Mouse (Mus musculus) left cerebral cortex, adult 18-20 months (tissue): ENCODE data around the gene Tomm20. TPM values are rescaled to one million over a fixed set of nuclear protein-coding genes. Genes with fewer than 3 reads are reported as not detected.
A peak's percentile ranks its signal among the peaks of the same experiment; 100 is the strongest.
"Not testable (repeated sequence)": the region's sequence is repeated elsewhere in the genome, so short reads cannot be mapped to it uniquely, and the experiment has no call there.

ENCODE experiments used
- DNase-seq, 2 experiments: peaks; one replicate each; pipeline ENCODE4 v3.0.0; 2021 to 2022; ENCODE audit warnings: low spot score in 2 of 2, mixed read lengths in 1 of 2
- total RNA-seq, 2 experiments: library from RNA; stranded (reverse); gene quantifications; 2 replicates each; pipeline ENCODE4 v1.2.3; 2021

Gene Tomm20
- total RNA-seq, 2 experiments from 2014 or later = 215 to 218 TPM

DNA sequence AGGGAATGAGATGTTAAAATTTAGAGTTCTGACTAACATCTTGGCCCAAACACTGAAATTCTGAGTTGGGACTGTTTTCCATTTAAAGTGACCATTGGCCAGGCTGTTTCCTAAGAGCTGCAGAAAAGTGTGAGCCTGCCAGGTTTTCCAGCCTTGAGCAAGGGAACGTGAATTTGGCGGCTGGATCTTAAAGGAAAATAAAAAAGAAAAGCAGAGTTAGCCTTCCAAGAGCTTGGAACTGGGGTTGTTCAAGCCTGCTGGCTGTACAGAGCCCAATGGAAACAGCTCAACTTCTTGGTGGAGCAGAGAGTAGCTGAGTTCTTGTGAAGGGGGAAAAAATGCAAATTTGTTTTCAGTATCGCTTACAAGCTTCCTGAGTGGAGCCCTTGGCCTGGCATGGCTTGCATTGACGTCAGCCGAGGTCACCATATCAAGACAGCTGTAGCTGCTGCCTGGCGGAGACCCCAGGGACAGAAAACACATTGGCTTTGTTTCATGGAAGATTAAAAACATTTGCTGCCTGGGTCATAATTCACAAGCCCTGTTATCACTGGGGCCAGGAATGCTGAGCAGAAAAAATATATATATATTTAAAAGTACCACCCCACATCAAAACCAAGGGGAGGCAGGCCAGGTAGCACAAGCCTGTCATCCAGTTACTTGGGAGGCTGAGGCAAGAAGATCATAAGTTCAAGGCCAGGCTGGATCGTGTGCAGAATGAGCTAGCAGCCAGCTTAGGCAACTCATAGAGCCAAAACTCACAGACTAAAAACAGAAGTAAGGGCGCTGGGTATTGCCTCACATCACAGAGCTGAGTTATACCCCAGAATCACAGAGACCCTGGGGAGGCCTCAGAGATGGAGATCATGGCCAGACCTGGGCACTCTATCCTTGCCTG, 58.7 kb downstream of the Tomm20 start:
- no peak for DNase-seq

DNA sequence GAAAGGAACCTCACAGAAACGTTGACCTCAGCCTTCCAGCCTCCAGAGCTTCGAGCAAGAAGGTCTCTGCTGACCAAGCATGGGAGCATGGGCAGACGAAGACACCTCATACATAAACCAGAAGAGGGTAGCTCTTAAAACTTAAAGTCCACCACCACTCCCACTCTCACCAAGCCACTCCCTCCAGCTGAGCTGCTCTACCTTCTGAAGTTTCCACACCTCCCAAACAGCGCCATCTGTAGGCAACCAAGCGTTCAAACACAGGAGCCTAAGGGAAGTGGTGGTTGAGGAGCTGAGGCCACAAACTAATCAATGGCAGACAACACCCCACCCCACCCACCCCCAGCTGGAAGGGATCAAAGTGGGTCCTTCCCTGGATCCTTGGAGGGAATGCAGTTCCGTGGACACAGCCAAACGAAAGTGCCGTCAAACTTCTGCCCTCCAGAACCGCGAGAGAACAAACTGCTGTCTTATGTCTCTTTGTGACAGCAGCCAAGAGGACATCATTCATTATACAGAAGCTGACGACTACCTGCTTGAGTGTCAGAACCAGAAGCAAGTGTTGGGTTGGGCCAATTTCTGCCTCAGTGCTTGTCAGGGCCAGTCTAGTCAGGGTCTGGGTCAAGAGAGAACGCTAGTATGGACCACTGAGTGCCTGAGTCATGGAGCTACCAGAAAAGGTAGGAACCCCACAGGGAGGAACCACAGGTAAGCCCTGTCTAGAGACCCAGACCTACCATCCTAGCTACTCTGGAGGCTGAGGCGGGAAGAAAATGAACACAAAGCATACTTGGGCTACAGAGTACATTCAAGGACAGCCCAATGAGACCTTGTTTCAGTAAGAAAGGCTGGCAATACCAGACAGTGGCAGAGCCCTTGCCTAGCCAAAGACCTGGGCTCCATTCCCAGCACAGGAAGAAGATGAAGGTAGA, 59.8 kb downstream of the Tomm20 start:
- no peak for DNase-seq

DNA sequence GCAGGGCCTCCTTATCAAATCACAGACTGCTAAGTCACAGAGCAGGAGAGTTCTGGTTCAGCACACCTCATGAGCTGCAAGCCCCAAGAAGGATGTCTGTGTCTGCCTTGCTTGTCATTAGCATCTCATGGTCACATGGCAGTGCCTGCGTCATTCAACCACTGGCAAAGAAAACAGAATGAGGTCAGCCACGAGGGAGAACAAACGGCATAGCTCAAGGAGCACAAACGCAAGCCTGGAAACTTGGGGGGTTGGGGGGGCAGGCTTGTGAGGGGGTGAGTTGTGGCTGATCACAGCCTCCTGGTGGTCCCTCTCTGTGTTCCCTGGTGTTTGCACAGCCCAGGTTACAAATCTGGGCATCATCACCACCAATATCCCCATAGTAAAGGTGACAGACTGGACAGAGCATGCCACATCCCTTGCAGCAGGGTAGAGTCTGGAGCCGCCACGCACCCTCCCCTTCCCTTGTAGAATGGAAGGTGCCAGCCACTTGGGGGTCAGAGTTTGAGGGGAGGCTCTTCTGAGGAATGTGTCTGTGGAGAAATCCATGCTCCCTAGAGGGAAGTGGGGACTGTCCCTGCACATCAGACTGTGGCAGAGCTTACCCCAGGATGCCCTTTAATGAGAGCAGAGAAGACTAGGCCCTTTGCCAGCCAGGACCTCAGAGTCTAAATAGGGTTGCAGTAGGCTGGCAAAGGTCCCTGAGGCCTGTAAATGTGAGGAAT, 61.3 kb downstream of the Tomm20 start:
- DNase-seq = peak; percentile 52 to 64

DNA sequence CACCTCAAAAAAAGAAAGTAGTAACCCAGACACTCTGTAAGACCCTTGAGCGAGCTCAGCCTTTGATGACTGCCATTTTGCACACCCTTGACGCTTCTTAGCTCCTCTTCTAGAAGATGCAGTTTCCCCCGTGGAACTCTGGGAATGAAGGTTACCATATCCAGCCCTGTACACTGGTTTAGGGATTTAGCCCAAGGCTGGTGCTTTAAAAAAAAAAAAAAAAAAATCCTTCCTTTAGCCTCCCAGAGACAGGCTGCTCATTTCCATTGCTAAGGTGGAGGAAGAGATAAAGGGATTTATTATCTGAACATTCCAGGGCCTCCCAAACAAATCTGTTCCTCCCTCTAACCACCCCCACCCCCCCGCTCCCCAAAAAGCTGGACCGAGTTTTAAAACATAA, 61.9 kb downstream of the Tomm20 start:
- no peak for DNase-seq

DNA sequence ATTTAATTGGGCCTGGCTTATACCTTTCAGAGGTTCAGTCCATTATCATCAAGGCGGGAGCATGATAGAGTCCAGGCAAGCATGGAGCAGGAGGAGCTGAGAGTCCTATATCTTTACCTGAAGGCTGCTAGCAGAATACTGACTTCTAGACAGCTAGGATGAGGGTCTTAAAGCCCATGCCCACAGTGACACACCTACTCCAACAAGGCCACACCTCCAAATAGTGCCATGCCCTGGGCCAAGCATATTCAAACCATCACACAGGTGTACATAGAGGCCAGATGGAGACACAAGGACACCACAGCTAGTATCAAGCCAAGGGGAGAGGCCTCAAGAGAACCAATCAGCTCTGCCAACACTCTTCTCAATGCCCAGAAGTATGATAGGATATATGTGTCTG, 63.1 kb downstream of the Tomm20 start:
- DNase-seq = not testable (repeated sequence)

DNA sequence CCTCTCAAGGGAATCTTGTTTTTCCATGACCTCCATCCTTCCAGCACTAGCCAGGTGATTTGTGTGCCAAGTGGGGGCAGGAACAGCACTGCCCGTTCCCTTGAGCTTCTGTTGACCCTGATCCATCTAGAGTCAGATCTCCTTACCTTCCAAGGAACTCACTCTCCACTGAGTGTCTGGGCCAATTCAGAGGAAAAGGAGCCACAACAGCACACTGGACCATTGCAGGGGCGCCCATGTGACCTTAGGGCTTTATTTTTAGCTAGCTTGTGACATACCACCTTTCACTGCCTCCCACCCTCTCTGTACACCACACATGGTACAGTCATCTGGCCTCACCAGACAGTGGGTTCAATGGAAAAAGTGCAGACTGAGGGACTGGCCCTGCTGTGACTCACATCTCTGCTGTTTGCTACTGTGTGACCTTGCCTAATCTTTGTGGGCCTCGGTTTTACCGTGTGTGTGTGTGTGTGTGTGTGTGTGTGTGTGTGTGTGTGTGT, 64.0 kb downstream of the Tomm20 start:
- DNase-seq = no peak

Other genes starting within 250 kb of the Tomm20 start
- 10 to 100 TPM; 12.5 to 14.7 TPM for gene Rbm34, start 25.2 kb upstream of the Tomm20 start, total RNA-seq
- 10 to 100 TPM; 16.4 to 21.6 TPM for gene Pard3, start 118.0 kb upstream of the Tomm20 start, total RNA-seq